Mouse (Mus musculus) embryonic facial prominence, embryonic 10.5 days (tissue): ENCODE results near the gene Zfp1. TPM values are rescaled to one million over a fixed set of nuclear protein-coding genes. Genes with fewer than 3 reads are reported as not detected.

Experiments used
- DNase-seq: peaks from one replicate; pipeline ENCODE4 v3.0.0-alpha.2; 2017; ENCODE audit warnings: low spot score
- H3K27ac ChIP-seq: fragments of 300-500 bp; sonication (generic); replicated peaks from 2 replicates; pipeline ENCODE4 v1.5.1; 2016; ENCODE audit warnings: mild to moderate bottlenecking
- H3K27me3 ChIP-seq: fragments of 300-500 bp; sonication (generic); replicated peaks from 2 replicates; pipeline ENCODE4 v1.6.1; 2016; ENCODE audit warnings: low read depth, mild to moderate bottlenecking; ENCODE audit not compliant: poor library complexity, severe bottlenecking
- H3K36me3 ChIP-seq: fragments of 300-500 bp; sonication (generic); replicated peaks from 2 replicates; pipeline ENCODE4 v1.6.1; 2016; ENCODE audit warnings: mild to moderate bottlenecking, moderate library complexity
- H3K4me1 ChIP-seq: fragments of 300-500 bp; sonication (generic); 2 replicates; pipeline ENCODE4 v1.6.1; 2016
- H3K4me3 ChIP-seq: fragments of 300-500 bp; sonication (generic); 2 replicates; pipeline ENCODE4 v1.5.1; 2016; ENCODE audit warnings: mild to moderate bottlenecking, moderate library complexity
- H3K9me3 ChIP-seq: fragments of 300-500 bp; sonication (generic); 2 replicates; pipeline ENCODE4 v1.6.1; 2016; ENCODE audit warnings: mild to moderate bottlenecking
- WGBS: fragments of 180-500 bp; shearing (Covaris S2); methylation state at CpG from one replicate; pipeline ENCODE4 v1.1.7; 2016; 5-methylcytosine and 5-hydroxymethylcytosine counted together
- polyA plus RNA-seq: library from polyadenylated mRNA; unstranded; fragments of >200 nt; fragmentation: Nextera tagmentation; extraction: Ambion mirVana; gene quantifications from 2 replicates; pipeline ENCODE4 v1.2.1, GENCODE M21; 2016

Zfp1 gene
- polyA plus RNA-seq, 1 experiment from 2014 or later: 20.9 TPM

GRCm38 (mm10) chr8:111712135-111712534 is 68.9 kb downstream of the Zfp1 start:
- Histone ChIP-seq H3K27ac (no peak overlapping the region), H3K27me3 (no peaks in the 10 kb centered on the region), H3K4me1 (peaks cover 28% of the 10 kb centered on the region), H3K9me3 (no peaks in the 10 kb centered on the region), H3K4me3 (no peak overlapping the region), H3K36me3 (peaks cover 99% of the 10 kb centered on the region)
- DNase-seq: no peak
- WGBS: 88% methylated on average over 9 of the region's 9 CpGs

- Histone ChIP-seq H3K36me3 (peaks cover 100% of the 10 kb centered on the region), H3K27ac (no peak overlapping the region), H3K4me3 (no peak overlapping the region), H3K9me3 (no peaks in the 10 kb centered on the region), H3K4me1 (peaks cover 32% of the 10 kb centered on the region), H3K27me3 (no peaks in the 10 kb centered on the region)
- 79% methylated on average over 6 of the region's 6 CpGs for WGBS
- DNase-seq: peak; percentile 66
Measured at GRCm38 (mm10) chr8:111712588-111712987, 69.4 kb downstream of the Zfp1 start.

GRCm38 (mm10) chr8:111713291-111713690 is 70.1 kb downstream of the Zfp1 start:
- Histone ChIP-seq H3K4me3 (no peak overlapping the region), H3K27ac (no peak overlapping the region), H3K4me1 (peaks cover 38% of the 10 kb centered on the region), H3K36me3 (peaks cover 100% of the 10 kb centered on the region), H3K9me3 (no peaks in the 10 kb centered on the region), H3K27me3 (no peaks in the 10 kb centered on the region)
- DNase-seq: no peak
- WGBS: 91% methylated on average over 11 of the region's 11 CpGs

GRCm38 (mm10) chr8:111713817-111714216 is 70.6 kb downstream of the Zfp1 start:
- H3K27me3 ChIP-seq: no peaks in the 10 kb centered on the region
- 94% methylated on average over 25 of the region's 25 CpGs for WGBS
- DNase-seq: no peak
- no peak overlapping the region for H3K27ac ChIP-seq
- H3K36me3 ChIP-seq: peaks cover 98% of the 10 kb centered on the region
- H3K9me3 ChIP-seq: no peaks in the 10 kb centered on the region
- H3K4me3 ChIP-seq: no peak overlapping the region
- H3K4me1 ChIP-seq: peaks cover 33% of the 10 kb centered on the region

- Histone ChIP-seq H3K27ac (no peak overlapping the region), H3K36me3 (peaks cover 98% of the 10 kb centered on the region), H3K9me3 (no peaks in the 10 kb centered on the region), H3K4me3 (no peak overlapping the region), H3K4me1 (peaks cover 30% of the 10 kb centered on the region), H3K27me3 (no peaks in the 10 kb centered on the region)
- WGBS: 95% methylated on average over 12 of the region's 12 CpGs
- no peak for DNase-seq
Measured at GRCm38 (mm10) chr8:111714295-111714694, 71.1 kb downstream of the Zfp1 start.

GRCm38 (mm10) chr8:111715514-111715913 is 72.3 kb downstream of the Zfp1 start:
- no peak overlapping the region for H3K4me3 ChIP-seq
- H3K36me3 ChIP-seq: peaks cover 98% of the 10 kb centered on the region
- no peak for DNase-seq
- WGBS: 88% methylated on average over 13 of the region's 13 CpGs
- no peaks in the 10 kb centered on the region for H3K9me3 ChIP-seq
- peaks cover 28% of the 10 kb centered on the region for H3K4me1 ChIP-seq
- H3K27ac ChIP-seq: 0 out of 2 replicates have a peak overlapping the region, but pooled peaks have one; percentile 21
- no peaks in the 10 kb centered on the region for H3K27me3 ChIP-seq

GRCm38 (mm10) chr8:111716603-111717487 is 73.6 kb downstream of the Zfp1 start:
- H3K27me3 ChIP-seq: no peaks in the 10 kb centered on the region
- DNase-seq: no peak
- peak overlapping the region; percentile 74 for H3K27ac ChIP-seq
- no peaks in the 10 kb centered on the region for H3K9me3 ChIP-seq
- WGBS: 39% methylated on average over 10 of the region's 10 CpGs
- peaks cover 30% of the 10 kb centered on the region for H3K4me1 ChIP-seq
- H3K36me3 ChIP-seq: peaks cover 95% of the 10 kb centered on the region
- 0 out of 2 replicates have a peak overlapping the region, but pooled peaks have one; percentile 9 for H3K4me3 ChIP-seq

GRCm38 (mm10) chr8:111717488-111717792 is 74.2 kb downstream of the Zfp1 start:
- H3K27ac ChIP-seq: peak overlapping the region; percentile 74
- no peak for DNase-seq
- H3K36me3 ChIP-seq: peaks cover 89% of the 10 kb centered on the region
- H3K27me3 ChIP-seq: no peaks in the 10 kb centered on the region
- no peaks in the 10 kb centered on the region for H3K9me3 ChIP-seq
- peaks cover 30% of the 10 kb centered on the region for H3K4me1 ChIP-seq
- H3K4me3 ChIP-seq: no peak overlapping the region
- WGBS: 73% methylated on average over 4 of the region's 4 CpGs

GRCm38 (mm10) chr8:111717866-111718265 is 74.7 kb downstream of the Zfp1 start:
- 74% methylated on average over 6 of the region's 6 CpGs for WGBS
- peaks cover 30% of the 10 kb centered on the region for H3K4me1 ChIP-seq
- no peak for DNase-seq
- H3K27ac ChIP-seq: peak overlapping the region; percentile 74; the same call in 1 of the 2 replicates
- H3K9me3 ChIP-seq: no peaks in the 10 kb centered on the region
- H3K27me3 ChIP-seq: no peaks in the 10 kb centered on the region
- no peak overlapping the region for H3K4me3 ChIP-seq
- peaks cover 85% of the 10 kb centered on the region for H3K36me3 ChIP-seq

- H3K27ac ChIP-seq: no peak overlapping the region
- H3K36me3 ChIP-seq: peaks cover 74% of the 10 kb centered on the region
Measured at GRCm38 (mm10) chr8:111718937-111719336, 75.7 kb downstream of the Zfp1 start.

GRCm38 (mm10) chr8:111720115-111720544 is 76.9 kb downstream of the Zfp1 start:
- no peaks in the 10 kb centered on the region for H3K9me3 ChIP-seq
- H3K4me3 ChIP-seq: no peak overlapping the region
- peaks cover 69% of the 10 kb centered on the region for H3K36me3 ChIP-seq
- WGBS: 75% methylated on average over 4 of the region's 4 CpGs
- no peaks in the 10 kb centered on the region for H3K27me3 ChIP-seq
- DNase-seq: no peak
- peaks cover 40% of the 10 kb centered on the region for H3K4me1 ChIP-seq
- no peak overlapping the region for H3K27ac ChIP-seq

More at GRCm38 (mm10) chr8:111718937-111719336, 75.7 kb downstream of the Zfp1 start:
- no peak overlapping the region for H3K4me3 ChIP-seq
- peaks cover 30% of the 10 kb centered on the region for H3K4me1 ChIP-seq
- no peaks in the 10 kb centered on the region for H3K9me3 ChIP-seq
- no peaks in the 10 kb centered on the region for H3K27me3 ChIP-seq
- DNase-seq: no peak
- 71% methylated on average over 5 of the region's 5 CpGs for WGBS
